9 mouse cellular contexts compared by ENCODE assay signal in the genomic region with DNA sequence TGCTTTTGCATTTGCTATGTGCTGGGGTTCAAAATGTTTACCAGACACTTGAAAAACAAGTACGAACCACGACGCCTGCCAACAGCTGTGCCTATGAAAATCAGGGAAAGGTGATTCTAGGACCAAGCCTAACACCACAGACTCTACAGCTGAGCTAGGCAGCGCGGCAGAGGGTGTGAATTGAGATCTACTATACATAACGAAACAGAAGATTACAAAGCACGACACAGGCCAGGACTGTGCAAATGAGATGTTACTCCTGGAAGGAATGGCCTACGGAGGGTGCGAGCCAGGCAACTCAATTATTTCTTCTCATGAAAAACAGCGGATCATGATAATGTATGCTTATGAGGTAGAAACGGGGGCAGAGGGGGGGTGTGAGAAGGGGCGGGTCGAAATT. TPM values are rescaled to one million over a fixed set of nuclear protein-coding genes. Genes with fewer than 3 reads are reported as not detected.
DNase-seq lines count a peak whose midpoint lies in the region; ATAC-seq and TF ChIP-seq lines count a peak whose summit lies in the region.
"Had no signal": no experiment of that assay in that cellular context is flagged by ENCODE, and none has a peak within 500 bp of the region (broad histone marks: within the 10 kb centered on the region; RNA-seq: fewer than 3 reads in every experiment).

No protein-coding gene starts in this region.

- no peak for TF ChIP-seq EP300 in ES-Bruce4 (IDR thresholded peaks at IDR 0.05; ENCODE audit: insufficient read depth, low read depth, low read length)

- 25% methylated on average over 13 of the region's 13 CpGs for WGBS in cerebellum, adult 2 months
- 35% methylated on average over 13 of the region's 13 CpGs for WGBS in forebrain, postnatal 0 days
- WGBS in limb, embryonic 15.5 days = 26% methylated on average over 13 of the region's 13 CpGs
- WGBS in neural tube, embryonic 15.5 days = 34% methylated on average over 13 of the region's 13 CpGs

- no peak overlapping the region for H3K27ac ChIP-seq in cerebellum, adult 2 months (ENCODE audit: insufficient read depth, low read length)
- no peak overlapping the region for H3K27ac ChIP-seq in ES-Bruce4 (ENCODE audit: insufficient read depth, low read length)
- no peak overlapping the region for H3K27ac ChIP-seq in forebrain, postnatal 0 days (ENCODE audit: low read depth, low read length)
- 0 out of 2 replicates have a peak overlapping the region, but pooled peaks have one; percentile 99 for H3K27ac ChIP-seq in limb, embryonic 15.5 days
- no peak overlapping the region for H3K27ac ChIP-seq in neural tube, embryonic 15.5 days (replicated peaks)

- ATAC-seq in forebrain, postnatal 0 days = no peak
- ATAC-seq in limb, embryonic 15.5 days (ENCODE audit: insufficient number of reproducible peaks, low FRiP score, low TSS enrichment, low read depth) = no peak
- ATAC-seq in neural tube, embryonic 15.5 days (ENCODE audit: low FRiP score) = no peak

- peak overlapping the region; percentile 73 for H3K9ac ChIP-seq in ES-Bruce4 (ENCODE audit: low read depth, poor library complexity, severe bottlenecking)
- H3K9ac ChIP-seq in forebrain, postnatal 0 days = peak overlapping the region; percentile 70; the same call in 1 of the 2 replicates
- no peak overlapping the region for H3K9ac ChIP-seq in limb, embryonic 15.5 days
- peak overlapping the region; percentile 80 for H3K9ac ChIP-seq in neural tube, embryonic 15.5 days (replicated peaks)

- H3K9me3 ChIP-seq in ES-Bruce4 (replicated peaks; ENCODE audit: control insufficient read depth, insufficient read depth, low read length, poor library complexity, severe bottlenecking) = no peaks in the 10 kb centered on the region
- H3K9me3 ChIP-seq in forebrain, postnatal 0 days (ENCODE audit: low read length) = no peaks in the 10 kb centered on the region
- H3K9me3 ChIP-seq in limb, embryonic 15.5 days = no peaks in the 10 kb centered on the region
- no peaks in the 10 kb centered on the region for H3K9me3 ChIP-seq in neural tube, embryonic 15.5 days (replicated peaks)

- H3K4me3 ChIP-seq in cerebellum, adult 2 months (replicated peaks; ENCODE audit: insufficient read depth, low read depth, low read length) = peak overlapping the region; percentile 93
- H3K4me3 ChIP-seq in ES-Bruce4 (ENCODE audit: low read depth, low read length) = peak overlapping the region; percentile 6; the same call in 1 of the 2 replicates
- H3K4me3 ChIP-seq in forebrain, postnatal 0 days (ENCODE audit: low read depth, low read length) = peak overlapping the region; percentile 83
- peak overlapping the region; percentile 60 for H3K4me3 ChIP-seq in limb, embryonic 15.5 days
- peak overlapping the region; percentile 91 for H3K4me3 ChIP-seq in neural tube, embryonic 15.5 days (replicated peaks)

- no peak for TF ChIP-seq POLR2A in cerebellum, adult 2 months (IDR thresholded peaks at IDR 0.05; ENCODE audit: borderline replicate concordance, insufficient read depth, low read length)
- TF ChIP-seq POLR2A in ES-Bruce4 (IDR thresholded peaks at IDR 0.05; ENCODE audit: insufficient read depth, low read length) = no peak

- no peaks in the 10 kb centered on the region for H3K27me3 ChIP-seq in cerebellum, adult 2 months (ENCODE audit: control insufficient read depth, insufficient read depth, low read length)
- no peaks in the 10 kb centered on the region for H3K27me3 ChIP-seq in ES-Bruce4 (ENCODE audit: control insufficient read depth, insufficient read depth, low read length, poor library complexity, severe bottlenecking)
- H3K27me3 ChIP-seq in forebrain, postnatal 0 days (ENCODE audit: insufficient read depth, low read length) = no peaks in the 10 kb centered on the region
- H3K27me3 ChIP-seq in limb, embryonic 15.5 days = no peaks in the 10 kb centered on the region
- H3K27me3 ChIP-seq in neural tube, embryonic 15.5 days (replicated peaks) = no peaks in the 10 kb centered on the region

- DNase-seq in cerebellum, adult 2 months = peak in 1 of 2 experiments; percentile 24
- no peak for DNase-seq in cerebellum, postnatal 10 days
- DNase-seq in forebrain, postnatal 0 days = no peak
- DNase-seq in B cell, adult 2 months = no peak
- no peak for DNase-seq in layer of hippocampus, adult 8-10 months (ENCODE audit: low spot score in 2 of 2)

- TF ChIP-seq CTCF in cerebellum, adult 2 months (IDR thresholded peaks at IDR 0.05; ENCODE audit: borderline replicate concordance, insufficient read depth, low read depth, low read length) = no peak
- no peak for TF ChIP-seq CTCF in ES-Bruce4 (IDR thresholded peaks at IDR 0.05; ENCODE audit: low read depth, low read length)
- TF ChIP-seq CTCF in forebrain, postnatal 0 days (IDR thresholded peaks at IDR 0.05; ENCODE audit: low read depth) = no peak

- H3K36me3 ChIP-seq in ES-Bruce4 (ENCODE audit: control insufficient read depth, insufficient read depth, low read length, poor library complexity, severe bottlenecking) = no peaks in the 10 kb centered on the region
- H3K36me3 ChIP-seq in forebrain, postnatal 0 days (ENCODE audit: insufficient read depth) = peaks cover 8% of the 10 kb centered on the region
- peaks cover 20% of the 10 kb centered on the region for H3K36me3 ChIP-seq in limb, embryonic 15.5 days
- peaks cover 10% of the 10 kb centered on the region for H3K36me3 ChIP-seq in neural tube, embryonic 15.5 days

- H3K4me1 ChIP-seq in cerebellum, adult 2 months (ENCODE audit: control insufficient read depth, insufficient read depth, low read length) = peaks cover 15% of the 10 kb centered on the region
- H3K4me1 ChIP-seq in ES-Bruce4 (ENCODE audit: control insufficient read depth, insufficient read depth, low read length) = peaks cover 2% of the 10 kb centered on the region
- peaks cover 19% of the 10 kb centered on the region for H3K4me1 ChIP-seq in forebrain, postnatal 0 days (ENCODE audit: insufficient read depth)
- H3K4me1 ChIP-seq in limb, embryonic 15.5 days = peaks cover 44% of the 10 kb centered on the region
- peaks cover 47% of the 10 kb centered on the region for H3K4me1 ChIP-seq in neural tube, embryonic 15.5 days

- H3K4me2 ChIP-seq in forebrain, postnatal 0 days (ENCODE audit: low read depth) = peak overlapping the region; percentile 75
- peak overlapping the region; percentile 72 for H3K4me2 ChIP-seq in limb, embryonic 15.5 days
- peak overlapping the region; percentile 74 for H3K4me2 ChIP-seq in neural tube, embryonic 15.5 days

RNA-seq across cellular contexts. Expression of gene Isca1, which starts 1.1 kb away (rescaled TPM):
- 296 and 301 TPM in 2 replicates for polyA plus RNA-seq in cerebellum, adult 2 months (2012; rRNA removed)
- polyA plus RNA-seq in ES-Bruce4 (2011; ENCODE audit: insufficient read depth, insufficient read length, low read depth, missing spikeins) = 42.0 and 42.1 TPM in 2 replicates
- total RNA-seq in forebrain, postnatal 0 days (2014; rRNA removed) = 77.2 and 87.8 TPM in 2 replicates
- 154 and 168 TPM in 2 replicates for polyA plus RNA-seq in forebrain, postnatal 0 days (2015; fragmentation: Nextera tagmentation; extraction: Ambion mirVana)
- polyA plus RNA-seq in limb, embryonic 15.5 days (2015; fragmentation: Nextera tagmentation; extraction: Ambion mirVana) = 111 and 132 TPM in 2 replicates
- 158 and 171 TPM in 2 replicates for polyA plus RNA-seq in neural tube, embryonic 15.5 days (2015; fragmentation: Nextera tagmentation; extraction: Ambion mirVana)
- total RNA-seq in layer of hippocampus, adult 8-10 months (2022) = 100 to 1,000 TPM; 127 to 147 (median 136) TPM

RNA-seq across cellular contexts. Expression of gene Gm49354, which starts 13.5 kb away (rescaled TPM):
- not detected in 2 replicates for polyA plus RNA-seq in cerebellum, adult 2 months (2012; rRNA removed)
- not detected in 2 replicates for polyA plus RNA-seq in ES-Bruce4 (2011; ENCODE audit: insufficient read depth, insufficient read length, low read depth, missing spikeins)
- not detected in 2 replicates for total RNA-seq in forebrain, postnatal 0 days (2014; rRNA removed)
- not detected in 2 replicates for polyA plus RNA-seq in forebrain, postnatal 0 days (2015; fragmentation: Nextera tagmentation; extraction: Ambion mirVana)
- polyA plus RNA-seq in limb, embryonic 15.5 days (2015; fragmentation: Nextera tagmentation; extraction: Ambion mirVana) = not detected in 2 replicates
- polyA plus RNA-seq in neural tube, embryonic 15.5 days (2015; fragmentation: Nextera tagmentation; extraction: Ambion mirVana) = not detected in 2 replicates
- total RNA-seq in layer of hippocampus, adult 8-10 months (2022) = not detected
- polyA plus RNA-seq: large intestine, adult 2 months had no signal

RNA-seq across cellular contexts. Expression of gene 1700014D04Rik, which starts 22.0 kb away (rescaled TPM):
- polyA plus RNA-seq in cerebellum, adult 2 months (2012; rRNA removed) = 0.17 and 0.28 TPM in 2 replicates
- polyA plus RNA-seq in ES-Bruce4 (2011; ENCODE audit: insufficient read depth, insufficient read length, low read depth, missing spikeins) = 0.58 and 0.61 TPM in 2 replicates
- total RNA-seq in forebrain, postnatal 0 days (2014; rRNA removed) = 0.24 and 0.31 TPM in 2 replicates
- polyA plus RNA-seq in forebrain, postnatal 0 days (2015; fragmentation: Nextera tagmentation; extraction: Ambion mirVana) = 0.42 and 0.54 TPM in 2 replicates
- not detected in 2 replicates for polyA plus RNA-seq in limb, embryonic 15.5 days (2015; fragmentation: Nextera tagmentation; extraction: Ambion mirVana)
- polyA plus RNA-seq in neural tube, embryonic 15.5 days (2015; fragmentation: Nextera tagmentation; extraction: Ambion mirVana) = 0.14 and 0.22 TPM in 2 replicates
- total RNA-seq in layer of hippocampus, adult 8-10 months (2022) = under 1 TPM; 0.31 to 0.79 (median 0.36) TPM
- polyA plus RNA-seq: large intestine, adult 2 months had no signal

RNA-seq across cellular contexts. Expression of gene Spata31d1d, which starts 37.0 kb away (rescaled TPM):
- 0.03 TPM in 2 replicates for polyA plus RNA-seq in cerebellum, adult 2 months (2012; rRNA removed)
- polyA plus RNA-seq in ES-Bruce4 (2011; ENCODE audit: insufficient read depth, insufficient read length, low read depth, missing spikeins) = not detected in 2 replicates
- not detected in 2 replicates for total RNA-seq in forebrain, postnatal 0 days (2014; rRNA removed)
- polyA plus RNA-seq in forebrain, postnatal 0 days (2015; fragmentation: Nextera tagmentation; extraction: Ambion mirVana) = not detected in 2 replicates
- not detected in 2 replicates for polyA plus RNA-seq in limb, embryonic 15.5 days (2015; fragmentation: Nextera tagmentation; extraction: Ambion mirVana)
- not detected in 2 replicates for polyA plus RNA-seq in neural tube, embryonic 15.5 days (2015; fragmentation: Nextera tagmentation; extraction: Ambion mirVana)
- total RNA-seq in layer of hippocampus, adult 8-10 months (2022) = not detected
- polyA plus RNA-seq: large intestine, adult 2 months had no signal

RNA-seq across cellular contexts. Expression of gene Tut7, which starts 54.4 kb away (rescaled TPM):
- 35.5 and 36.5 TPM in 2 replicates for polyA plus RNA-seq in cerebellum, adult 2 months (2012; rRNA removed)
- polyA plus RNA-seq in ES-Bruce4 (2011; ENCODE audit: insufficient read depth, insufficient read length, low read depth, missing spikeins) = 87.9 and 99.1 TPM in 2 replicates
- total RNA-seq in forebrain, postnatal 0 days (2014; rRNA removed) = 42.3 and 51.2 TPM in 2 replicates
- polyA plus RNA-seq in forebrain, postnatal 0 days (2015; fragmentation: Nextera tagmentation; extraction: Ambion mirVana) = 26.8 and 36.8 TPM in 2 replicates
- 50.4 and 57.1 TPM in 2 replicates for polyA plus RNA-seq in limb, embryonic 15.5 days (2015; fragmentation: Nextera tagmentation; extraction: Ambion mirVana)
- polyA plus RNA-seq in neural tube, embryonic 15.5 days (2015; fragmentation: Nextera tagmentation; extraction: Ambion mirVana) = 41.7 and 46.3 TPM in 2 replicates
- 10 to 100 TPM; 61.3 to 71.4 (median 63.6) TPM for total RNA-seq in layer of hippocampus, adult 8-10 months (2022)

Comparison
In these comparisons a context has a peak if more than half of its experiments do, and no peak if none do; other contexts are left out.
1. H3K4me3 ChIP-seq: peak in every context shown above with its lines; median percentile 93 in cerebellum, adult 2 months; 91 in neural tube, embryonic 15.5 days; 83 in forebrain, postnatal 0 days; 60 in limb, embryonic 15.5 days; 6 in ES-Bruce4.